Mouse (Mus musculus): ENCODE results near the gene Hdac9.

DNA sequence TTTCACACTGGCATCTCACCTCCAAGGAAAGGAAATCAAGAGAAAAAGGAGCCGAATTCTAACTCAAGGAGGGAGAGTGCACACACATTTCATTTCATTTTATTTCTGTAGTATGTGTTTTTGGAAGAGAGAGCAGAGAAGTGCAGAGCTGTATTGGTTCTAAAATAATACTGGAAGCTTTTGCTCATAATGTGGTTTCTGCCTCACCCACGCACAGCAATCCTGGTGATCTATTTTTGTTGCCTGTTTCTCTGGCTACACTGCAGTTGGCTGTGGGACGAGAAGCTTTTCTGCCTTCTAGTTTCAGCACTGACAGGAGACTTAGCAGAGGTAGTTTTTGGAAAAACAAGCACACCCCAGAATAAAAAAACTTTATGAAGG lies 387.7 kb downstream of the Hdac9 start:
- no peak for TF ChIP-seq FLI1 (IDR thresholded peaks at IDR 0.05; ENCODE audit: low read length)
- TF ChIP-seq GATA1 (IDR thresholded peaks at IDR 0.05; ENCODE audit: borderline replicate concordance, low read length) = no peak
